Mouse (Mus musculus) bone marrow, adult 2 months (tissue): ENCODE data around the gene Psmd13. TPM values are rescaled to one million over a fixed set of nuclear protein-coding genes. Genes with fewer than 3 reads are reported as not detected.

Experiments used
- H3K27ac ChIP-seq: fragments of 200-500 bp; 2 replicates; pipeline ENCODE4 v1.5.1; 2012; ENCODE audit warnings: low read depth, mild to moderate bottlenecking, control low read depth, inconsistent platforms, low read length; ENCODE audit not compliant: control insufficient read depth, poor library complexity, insufficient read depth
- H3K4me1 ChIP-seq: fragments of 200-500 bp; 2 replicates; pipeline ENCODE4 v1.6.1; 2011; ENCODE audit warnings: low read length; ENCODE audit not compliant: control insufficient read depth, insufficient read depth
- H3K4me3 ChIP-seq: fragments of 200-500 bp; replicated peaks from 2 replicates; pipeline ENCODE3; 2011; ENCODE audit warnings: mild to moderate bottlenecking, low read depth, low read length, control low read depth; ENCODE audit not compliant: control insufficient read depth
- CTCF ChIP-seq: fragments of 200-500 bp; IDR thresholded peaks from 2 replicates; pipeline ENCODE4 v1.5.1; 2011; ENCODE audit warnings: low read length, control low read depth; ENCODE audit not compliant: control insufficient read depth, insufficient read depth
- POLR2A ChIP-seq: fragments of 200-500 bp; IDR thresholded peaks from 2 replicates; pipeline ENCODE4 v1.6.1; 2011; ENCODE audit warnings: low read depth, mild to moderate bottlenecking, control low read depth, low read length, borderline replicate concordance; ENCODE audit not compliant: control insufficient read depth
- WGBS: fragments of 180-500 bp; shearing (Covaris S2); methylation state at CpG from one replicate; pipeline ENCODE4 v1.1.7; 2018; 5-methylcytosine and 5-hydroxymethylcytosine counted together
- polyA plus RNA-seq: library from polyadenylated mRNA; stranded (reverse); fragments of >200 nt; gene quantifications from 2 replicates; pipeline ENCODE4 v1.2.4, GENCODE M21; 2011; ENCODE audit warnings: low replicate concordance; ENCODE audit not compliant: missing spikeins, insufficient read depth, insufficient read length

The Psmd13 gene
- polyA plus RNA-seq, 1 experiment, result 252 TPM

DNA sequence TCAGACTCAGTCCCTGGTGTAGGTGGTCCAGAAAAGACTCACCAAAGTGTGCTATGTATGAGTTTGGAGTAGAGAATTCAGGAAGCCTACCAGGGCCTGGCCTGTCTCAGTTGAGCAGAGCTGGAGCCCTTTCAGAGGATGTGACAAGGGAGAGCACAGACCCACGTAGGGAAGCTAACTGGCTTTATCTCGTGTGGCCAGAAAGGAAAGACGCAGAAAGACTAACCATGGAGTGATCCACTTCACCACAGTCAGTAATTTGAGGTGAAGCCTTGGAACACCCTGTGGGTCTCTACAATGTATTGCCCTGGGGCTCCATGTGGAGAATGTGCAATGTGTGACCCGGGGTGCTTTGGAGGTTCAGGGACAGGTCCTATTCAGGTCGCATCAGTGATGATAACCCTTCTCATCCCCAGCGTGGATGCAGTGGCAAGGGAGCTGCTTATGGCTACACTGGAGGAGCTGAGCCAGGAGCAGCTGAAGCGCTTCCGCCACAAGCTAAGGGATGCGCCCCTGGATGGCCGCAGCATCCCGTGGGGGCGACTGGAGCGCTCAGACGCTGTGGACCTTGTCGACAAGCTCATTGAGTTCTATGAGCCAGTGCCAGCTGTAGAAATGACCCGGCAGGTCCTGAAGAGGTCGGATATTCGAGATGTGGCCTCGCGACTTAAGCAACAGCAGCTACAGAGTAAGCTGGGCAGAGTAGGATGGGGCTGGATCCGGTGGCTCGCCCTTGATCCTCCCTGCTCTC is 39.6 kb downstream of the Psmd13 start:
- TF ChIP-seq CTCF (no peak), POLR2A (no peak)
- H3K4me1 ChIP-seq, result no peaks in the 10 kb centered on the region; the same call in 1 of the 2 replicates
- 41% methylated on average over 22 of the region's 22 CpGs for WGBS
- no peak overlapping the region for H3K27ac ChIP-seq
- no peak overlapping the region for H3K4me3 ChIP-seq

- Histone ChIP-seq H3K27ac (no peak overlapping the region), H3K4me3 (no peak overlapping the region), H3K4me1 (no peaks in the 10 kb centered on the region; the same call in 1 of the 2 replicates)
- TF ChIP-seq CTCF (no peak), POLR2A (no peak)
- WGBS, result 1% methylated on average over 49 of the region's 49 CpGs
Observed at GRCm38 (mm10) chr7:140922398-140923069, 40.8 kb downstream of the Psmd13 start.

GRCm38 (mm10) chr7:140923070-140923775 is 41.5 kb downstream of the Psmd13 start:
- Histone ChIP-seq H3K27ac (no peak overlapping the region), H3K4me1 (no peaks in the 10 kb centered on the region; the same call in 1 of the 2 replicates), H3K4me3 (peak overlapping the region; percentile 25)
- TF ChIP-seq POLR2A (no peak), CTCF (no peak)
- WGBS, result 20% methylated on average over 30 of the region's 30 CpGs

GRCm38 (mm10) chr7:140927181-140927580 is 45.4 kb downstream of the Psmd13 start:
- 87% methylated on average over 6 of the region's 6 CpGs for WGBS
- H3K27ac ChIP-seq, result no peak overlapping the region
- H3K4me3 ChIP-seq, result no peak overlapping the region
- no peaks in the 10 kb centered on the region; the same call in 1 of the 2 replicates for H3K4me1 ChIP-seq
- TF ChIP-seq POLR2A (no peak), CTCF (no peak)

DNA sequence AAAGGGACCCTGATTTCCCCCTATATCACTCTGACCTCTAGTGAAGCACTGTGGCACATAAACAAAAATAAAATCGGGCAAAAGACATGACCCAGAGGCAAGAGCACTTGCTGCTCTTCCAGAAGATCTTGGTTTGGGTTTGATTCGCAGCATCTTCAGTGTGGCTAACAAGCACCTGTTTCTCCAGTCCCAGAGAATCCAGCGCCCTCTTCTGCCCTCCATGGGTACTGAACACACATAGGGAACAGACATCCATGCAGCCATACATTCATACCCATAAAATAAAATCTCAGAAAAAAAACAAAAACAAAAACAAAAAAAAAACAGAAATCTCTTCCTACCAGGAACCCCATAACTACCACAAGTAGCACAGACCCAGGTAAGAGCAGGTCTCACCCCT is 56.7 kb downstream of the Psmd13 start:
- 52% methylated on average over 3 of the region's 3 CpGs for WGBS
- TF ChIP-seq CTCF (peak; percentile 49), POLR2A (no peak)
- Histone ChIP-seq H3K4me3 (no peak overlapping the region), H3K27ac (no peak overlapping the region), H3K4me1 (peaks cover 2% of the 10 kb centered on the region; the same call in 1 of the 2 replicates)

DNA sequence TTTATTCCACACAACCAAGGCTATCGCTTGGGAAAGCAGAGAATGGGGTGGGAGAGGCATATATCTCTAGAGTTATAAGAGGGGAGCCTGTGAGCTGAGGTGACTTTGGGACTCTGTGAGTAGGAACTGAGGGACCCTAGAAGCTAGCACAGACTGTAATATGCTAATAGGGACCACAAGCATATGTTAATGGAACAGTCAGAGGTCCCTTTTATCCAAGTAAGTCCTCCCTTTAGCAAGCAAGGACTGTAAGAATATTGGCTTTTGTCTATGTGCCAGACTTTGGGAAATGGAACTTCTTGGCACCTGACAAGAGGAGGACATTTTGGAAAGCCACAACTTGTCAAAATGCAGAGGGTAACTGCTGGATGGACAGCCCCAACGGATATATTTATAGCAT is 57.1 kb downstream of the Psmd13 start:
- TF ChIP-seq CTCF (no peak), POLR2A (no peak)
- H3K4me3 ChIP-seq, result no peak overlapping the region
- 81% methylated on average over 2 of the region's 2 CpGs for WGBS
- peaks cover 2% of the 10 kb centered on the region; the same call in 1 of the 2 replicates for H3K4me1 ChIP-seq
- H3K27ac ChIP-seq, result no peak overlapping the region

DNA sequence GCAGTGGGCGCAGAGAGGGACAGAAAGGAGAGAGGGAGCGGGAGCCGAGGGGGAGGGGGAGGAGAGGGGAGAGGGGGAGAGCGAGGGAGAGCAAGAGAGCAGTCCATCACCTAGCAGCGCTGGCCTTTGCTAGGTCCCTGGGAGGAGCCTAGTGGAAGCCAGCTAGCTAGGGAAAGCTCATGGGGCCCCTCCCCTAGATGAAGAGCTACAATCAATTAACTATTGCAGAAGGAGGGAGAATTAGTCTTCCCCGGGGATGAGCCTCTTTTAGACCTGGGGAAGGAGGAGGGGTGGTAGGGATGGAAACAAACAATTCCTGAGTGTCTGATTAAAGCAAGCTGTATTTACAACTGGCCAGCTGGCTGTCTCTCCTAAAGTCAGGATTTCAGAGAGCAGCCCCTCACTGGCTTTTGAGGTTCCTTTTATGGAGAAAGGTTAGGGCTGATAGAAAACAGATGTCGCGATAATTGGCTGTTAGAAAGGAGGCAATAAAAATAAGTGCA is 58.0 kb downstream of the Psmd13 start:
- 87% methylated on average over 8 of the region's 8 CpGs for WGBS
- H3K27ac ChIP-seq, result no peak overlapping the region
- TF ChIP-seq CTCF (no peak), POLR2A (no peak)
- H3K4me3 ChIP-seq, result no peak overlapping the region
- H3K4me1 ChIP-seq, result peaks cover 2% of the 10 kb centered on the region; the same call in 1 of the 2 replicates

- WGBS, result 1% methylated on average over 33 of the region's 33 CpGs
- TF ChIP-seq CTCF, result peak; percentile 83
- TF ChIP-seq POLR2A, result peak; percentile 65; the same call in 1 of the 2 replicates
- Histone ChIP-seq H3K4me1 (peaks cover 2% of the 10 kb centered on the region; the same call in 1 of the 2 replicates), H3K4me3 (peak within 1 kb of the TSS; percentile 63), H3K27ac (peak within 1 kb of the TSS; percentile 76)
Observed at GRCm38 (mm10) chr7:140941222-140942051, 59.7 kb downstream of the Psmd13 start, which contains the start of gene Pgghg. Gene Pgghg (plus strand): TSS chr7:140941391.
